Mouse (Mus musculus) neural tube, embryonic 14.5 days (tissue): Measurements from ENCODE around the gene Kcnk4. TPM values are rescaled to one million over a fixed set of nuclear protein-coding genes. Genes with fewer than 3 reads are reported as not detected.
A peak's percentile ranks its signal among the peaks of the same experiment; 100 is the strongest.

Source experiments
- ATAC-seq: fragments of 200-750 bp; cut with Nextera tagmentation; 2 replicates; pipeline ENCODE4 v1.8.0; 2017; ENCODE audit warnings: low read depth, mild to moderate bottlenecking, moderate TSS enrichment, moderate library complexity
- H3K27ac ChIP-seq: fragments of 300-500 bp; sonication (generic); 2 replicates; pipeline ENCODE4 v1.5.1; 2014; ENCODE audit warnings: low read depth, mild to moderate bottlenecking, control low read depth, low read length, moderate library complexity, mixed read lengths
- H3K27me3 ChIP-seq: fragments of 300-500 bp; sonication (generic); 2 replicates; pipeline ENCODE4 v1.6.1; 2014; ENCODE audit warnings: low read length; ENCODE audit not compliant: control insufficient read depth, insufficient read depth
- H3K36me3 ChIP-seq: fragments of 300-500 bp; sonication (generic); 2 replicates; pipeline ENCODE4 v1.6.1; 2014; ENCODE audit warnings: low read length, mixed read lengths; ENCODE audit not compliant: control insufficient read depth, insufficient read depth
- H3K4me1 ChIP-seq: fragments of 300-500 bp; sonication (generic); 2 replicates; pipeline ENCODE4 v1.6.1; 2014; ENCODE audit warnings: low read length; ENCODE audit not compliant: control insufficient read depth, insufficient read depth
- H3K4me2 ChIP-seq: fragments of 300-500 bp; sonication (generic); 2 replicates; pipeline ENCODE4 v1.6.1; 2014; ENCODE audit warnings: mild to moderate bottlenecking, low read depth, low read length, control low read depth
- H3K4me3 ChIP-seq: fragments of 300-500 bp; sonication (generic); 2 replicates; pipeline ENCODE4 v1.5.1; 2014; ENCODE audit warnings: low read depth, low read length, control low read depth, mixed read lengths
- H3K9ac ChIP-seq: fragments of 300-500 bp; sonication (generic); replicated peaks from 2 replicates; pipeline ENCODE4 v1.6.1; 2014; ENCODE audit warnings: low read depth, mild to moderate bottlenecking, control low read depth, low read length, mixed read lengths
- H3K9me3 ChIP-seq: fragments of 300-500 bp; sonication (generic); 2 replicates; pipeline ENCODE4 v1.6.1; 2016; ENCODE audit warnings: low read length; ENCODE audit not compliant: control insufficient read depth
- WGBS: fragments of 180-500 bp; shearing (Covaris S2); extraction: QIAGEN DNeasy Blood & Tissue Kit; methylation state at CpG from one replicate; pipeline ENCODE4 v1.1.7; 2014; 5-methylcytosine and 5-hydroxymethylcytosine counted together
- polyA plus RNA-seq: library from polyadenylated mRNA; unstranded; fragments of >200 nt; fragmentation: Nextera tagmentation; extraction: Ambion mirVana; gene quantifications from 2 replicates; pipeline ENCODE4 v1.2.1, GENCODE M21; 2014

Gene Kcnk4
- polyA plus RNA-seq, 1 experiment from 2014 or later, result 9.9 TPM

DNA sequence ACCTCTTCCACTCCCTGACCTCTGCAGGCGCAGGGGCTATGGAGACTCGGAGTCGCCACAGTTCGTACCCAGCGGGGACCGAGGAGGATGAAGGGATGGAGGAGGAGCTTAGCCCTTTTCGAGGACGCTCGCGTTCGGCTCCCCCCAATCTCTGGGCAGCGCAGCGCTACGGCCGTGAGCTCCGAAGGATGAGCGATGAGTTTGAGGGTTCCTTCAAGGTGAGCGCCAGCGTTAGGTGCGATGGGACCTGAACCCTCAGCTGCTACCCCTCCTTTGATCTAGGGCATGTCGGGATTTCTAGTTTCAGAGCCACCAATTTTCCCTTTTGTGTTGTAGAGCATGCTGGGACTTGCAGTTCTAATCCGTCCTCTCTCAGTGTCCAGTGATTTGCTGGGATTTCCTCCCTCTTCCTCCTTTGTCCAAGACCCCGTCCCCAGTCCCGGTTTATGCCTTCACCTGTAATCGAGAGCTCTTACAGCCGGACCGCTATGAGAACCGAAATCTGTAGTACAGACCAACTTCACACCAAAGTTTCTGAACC lies 16.4 kb upstream of the Kcnk4 start:
- peak; percentile 44 for ATAC-seq
- Histone ChIP-seq H3K9me3 (no peaks in the 10 kb centered on the region), H3K27ac (peak overlapping the region; percentile 88), H3K27me3 (no peaks in the 10 kb centered on the region), H3K4me1 (peaks cover 10% of the 10 kb centered on the region; the same call in 1 of the 2 replicates), H3K9ac (peak overlapping the region; percentile 72), H3K4me3 (peak overlapping the region; percentile 43), H3K36me3 (peaks cover 4% of the 10 kb centered on the region; the same call in 1 of the 2 replicates), H3K4me2 (peak overlapping the region; percentile 97)
- WGBS, result under 1% methylated on average over 28 of the region's 28 CpGs

DNA sequence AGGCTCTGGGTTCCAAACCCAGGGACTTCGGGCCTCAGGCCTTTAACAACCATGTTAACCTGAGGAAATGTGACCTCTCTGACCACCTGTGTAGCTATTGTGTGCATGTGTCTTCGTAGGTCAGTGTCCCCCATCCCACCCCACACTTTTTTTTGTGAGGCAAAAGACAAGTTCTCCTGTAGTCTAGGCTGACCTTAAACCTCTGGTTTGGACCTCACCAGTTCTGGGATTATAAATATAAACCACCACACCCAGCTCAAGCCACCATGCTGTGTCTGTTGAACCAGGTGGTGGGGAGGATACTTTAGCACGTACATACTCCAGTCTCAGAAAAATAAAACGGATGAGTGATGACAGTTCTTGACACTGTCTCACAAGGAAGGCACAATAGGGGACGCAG lies 15.6 kb upstream of the Kcnk4 start:
- Histone ChIP-seq H3K27ac (peak overlapping the region; percentile 88; the same call in 1 of the 2 replicates), H3K4me1 (peaks cover 10% of the 10 kb centered on the region; the same call in 1 of the 2 replicates), H3K4me2 (peak overlapping the region; percentile 97), H3K36me3 (no peaks in the 10 kb centered on the region), H3K27me3 (no peaks in the 10 kb centered on the region), H3K9me3 (no peaks in the 10 kb centered on the region), H3K9ac (peak overlapping the region; percentile 72), H3K4me3 (peak overlapping the region; percentile 43)
- 42% methylated on average over 5 of the region's 5 CpGs for WGBS
- ATAC-seq, result no peak

DNA sequence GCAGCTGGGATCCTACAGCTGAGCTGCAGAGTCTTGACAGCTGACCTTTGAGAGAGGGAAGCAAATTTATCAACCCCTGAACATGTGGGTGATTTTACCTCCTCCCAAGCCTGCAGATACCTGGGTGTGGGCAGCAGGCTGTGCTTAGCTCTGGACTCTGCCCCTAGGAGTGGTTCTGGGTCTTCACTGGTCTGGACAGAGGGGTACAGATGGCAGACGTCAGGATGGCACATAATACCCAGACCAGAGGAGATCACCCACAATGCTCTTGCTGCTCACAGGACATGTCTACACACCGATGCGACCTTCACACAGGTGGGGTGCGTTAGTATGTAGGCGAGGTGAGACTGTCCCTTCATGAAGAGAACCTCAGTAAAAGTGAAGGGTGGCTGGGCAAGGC lies 15.2 kb upstream of the Kcnk4 start:
- no peaks in the 10 kb centered on the region for H3K27me3 ChIP-seq
- 95% methylated on average over 5 of the region's 5 CpGs for WGBS
- H3K4me2 ChIP-seq, result no peak overlapping the region
- no peak overlapping the region for H3K9ac ChIP-seq
- no peaks in the 10 kb centered on the region for H3K9me3 ChIP-seq
- H3K36me3 ChIP-seq, result no peaks in the 10 kb centered on the region
- no peak overlapping the region for H3K4me3 ChIP-seq
- no peak overlapping the region for H3K27ac ChIP-seq
- H3K4me1 ChIP-seq, result peaks cover 10% of the 10 kb centered on the region; the same call in 1 of the 2 replicates
- ATAC-seq, result no peak

DNA sequence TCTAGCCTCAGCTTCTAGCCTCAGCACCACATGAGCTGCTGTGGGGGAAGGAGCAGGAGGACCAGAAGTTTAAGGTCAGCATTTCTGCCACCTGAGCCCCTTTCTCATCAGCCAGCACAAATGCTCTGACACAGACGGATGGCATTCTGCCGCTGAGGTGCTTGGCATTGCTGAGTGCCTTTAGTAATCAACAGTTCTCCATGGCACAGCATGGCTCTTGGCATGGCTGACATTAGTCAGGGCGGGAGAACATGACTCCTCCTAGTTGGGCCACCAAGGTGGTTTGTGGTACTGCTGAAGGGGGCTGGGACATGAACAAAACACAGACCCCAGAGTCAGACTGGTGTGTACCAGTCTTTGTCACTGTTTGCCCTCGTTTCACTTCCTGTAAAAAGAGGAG lies 13.9 kb upstream of the Kcnk4 start:
- no peak for ATAC-seq
- no peak overlapping the region for H3K4me2 ChIP-seq
- 68% methylated on average over 4 of the region's 4 CpGs for WGBS

DNA sequence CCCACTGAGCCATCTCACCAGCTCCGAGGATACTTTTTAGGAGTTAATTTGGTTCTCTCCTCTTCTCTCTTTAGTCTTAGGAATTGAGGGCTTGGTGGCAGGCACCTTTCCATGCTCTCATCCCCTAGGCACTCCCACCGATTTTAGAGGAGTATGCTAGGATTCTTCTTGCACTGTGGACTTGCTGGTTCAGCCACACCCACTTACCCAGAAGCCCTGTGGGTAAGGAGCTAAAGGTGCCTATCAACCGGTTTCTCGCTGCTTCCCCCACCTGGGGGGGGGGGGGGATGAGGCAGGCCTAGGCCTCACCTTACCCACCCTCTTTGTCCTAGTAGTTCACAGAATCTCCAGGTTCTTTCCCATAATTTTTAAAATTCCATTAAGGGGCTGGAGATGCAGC lies 13.4 kb upstream of the Kcnk4 start:
- Histone ChIP-seq H3K4me1 (peaks cover 11% of the 10 kb centered on the region; the same call in 1 of the 2 replicates), H3K36me3 (no peaks in the 10 kb centered on the region), H3K4me3 (no peak overlapping the region), H3K27ac (no peak overlapping the region), H3K27me3 (no peaks in the 10 kb centered on the region), H3K4me2 (no peak overlapping the region), H3K9me3 (no peaks in the 10 kb centered on the region), H3K9ac (no peak overlapping the region)
- 55% methylated on average over 4 of the region's 4 CpGs for WGBS
- ATAC-seq, result no peak

More for the DNA sequence above, 13.9 kb upstream of the Kcnk4 start:
- H3K27ac ChIP-seq, result no peak overlapping the region
- H3K27me3 ChIP-seq, result no peaks in the 10 kb centered on the region
- no peaks in the 10 kb centered on the region for H3K36me3 ChIP-seq
- H3K9me3 ChIP-seq, result no peaks in the 10 kb centered on the region
- peaks cover 10% of the 10 kb centered on the region; the same call in 1 of the 2 replicates for H3K4me1 ChIP-seq
- no peak overlapping the region for H3K9ac ChIP-seq
- no peak overlapping the region for H3K4me3 ChIP-seq

DNA sequence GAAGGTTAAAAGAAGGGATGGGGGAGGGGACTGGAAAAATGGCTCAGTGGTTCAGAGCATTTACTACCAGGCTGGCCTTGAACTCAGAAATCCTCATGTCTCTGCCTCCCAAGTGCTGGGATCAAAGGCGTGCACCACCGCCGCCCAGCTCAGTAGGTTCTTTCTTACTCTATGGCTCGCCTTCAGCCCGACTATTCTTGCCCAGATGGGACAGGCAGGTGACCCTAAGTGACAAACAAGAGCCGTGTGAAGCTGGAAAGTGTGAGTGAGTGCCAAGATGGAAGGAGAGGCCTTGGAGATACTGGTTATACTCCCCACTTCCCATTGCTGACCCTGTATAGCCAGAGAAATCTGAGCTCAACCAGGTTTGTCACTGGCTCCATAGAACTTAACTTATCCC lies 9.4 kb upstream of the Kcnk4 start:
- Histone ChIP-seq H3K4me2 (no peak overlapping the region), H3K9me3 (no peaks in the 10 kb centered on the region), H3K27ac (no peak overlapping the region), H3K4me1 (peaks cover 19% of the 10 kb centered on the region), H3K9ac (no peak overlapping the region), H3K36me3 (no peaks in the 10 kb centered on the region), H3K4me3 (no peak overlapping the region), H3K27me3 (no peaks in the 10 kb centered on the region)
- WGBS, result 93% methylated on average over 6 of the region's 6 CpGs
- no peak for ATAC-seq

DNA sequence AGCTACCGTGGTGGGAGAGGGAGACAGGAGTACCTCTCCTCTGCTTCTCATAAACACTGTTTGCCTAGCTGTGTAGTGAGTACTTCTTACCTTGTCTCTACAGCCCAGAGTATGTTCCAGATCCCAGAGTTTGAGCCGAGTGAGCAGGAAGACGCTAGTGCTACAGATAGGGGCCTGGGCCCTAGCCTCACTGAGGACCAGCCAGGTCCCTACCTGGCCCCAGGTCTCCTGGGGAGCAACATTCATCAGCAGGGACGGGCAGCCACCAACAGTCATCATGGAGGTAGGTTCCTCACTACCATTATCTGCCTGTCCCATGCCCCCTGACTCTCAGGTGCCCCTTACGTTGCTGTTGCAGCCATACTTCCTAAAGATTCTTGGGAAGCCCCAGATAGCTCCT lies 8.4 kb upstream of the Kcnk4 start:
- Histone ChIP-seq H3K9ac (peak overlapping the region; percentile 82), H3K36me3 (no peaks in the 10 kb centered on the region), H3K9me3 (no peaks in the 10 kb centered on the region), H3K4me1 (peaks cover 22% of the 10 kb centered on the region), H3K27me3 (no peaks in the 10 kb centered on the region), H3K27ac (peak overlapping the region; percentile 94), H3K4me3 (peak overlapping the region; percentile 85), H3K4me2 (peak overlapping the region; percentile 100)
- ATAC-seq, result 0 out of 2 replicates have a peak, but pooled peaks have one; percentile 1
- 23% methylated on average over 5 of the region's 5 CpGs for WGBS

DNA sequence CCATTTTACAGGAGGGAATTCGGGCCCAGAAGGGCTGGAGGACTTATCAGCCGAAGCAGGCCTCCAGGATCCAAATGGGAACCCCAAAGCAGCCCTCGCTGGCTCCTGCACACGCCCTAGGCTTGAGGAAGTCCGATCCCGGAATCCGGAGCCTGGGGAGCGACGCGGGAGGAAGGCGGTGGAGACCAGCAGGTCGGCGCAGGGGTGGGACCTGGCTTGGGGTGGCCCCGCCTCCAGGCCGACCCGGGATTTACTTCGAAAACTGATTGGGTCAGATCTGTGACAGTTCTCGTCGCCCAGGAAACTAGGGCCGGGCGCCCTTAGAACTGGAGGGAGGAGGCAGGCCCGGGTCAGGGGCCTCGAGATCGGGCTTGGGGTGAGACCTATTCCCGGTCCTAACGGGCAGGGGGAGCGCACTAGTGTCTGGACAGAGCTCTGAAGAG lies 8.0 kb upstream of the Kcnk4 start, which contains the start of gene Gpr137:
Gene Gpr137 (minus strand): TSS at position 232 of the 443 bp plus-strand sequence.
- WGBS, result under 1% methylated on average over 27 of the region's 27 CpGs
- Histone ChIP-seq H3K4me1 (peaks cover 22% of the 10 kb centered on the region), H3K4me3 (peak within 1 kb of the TSS; percentile 85)

DNA sequence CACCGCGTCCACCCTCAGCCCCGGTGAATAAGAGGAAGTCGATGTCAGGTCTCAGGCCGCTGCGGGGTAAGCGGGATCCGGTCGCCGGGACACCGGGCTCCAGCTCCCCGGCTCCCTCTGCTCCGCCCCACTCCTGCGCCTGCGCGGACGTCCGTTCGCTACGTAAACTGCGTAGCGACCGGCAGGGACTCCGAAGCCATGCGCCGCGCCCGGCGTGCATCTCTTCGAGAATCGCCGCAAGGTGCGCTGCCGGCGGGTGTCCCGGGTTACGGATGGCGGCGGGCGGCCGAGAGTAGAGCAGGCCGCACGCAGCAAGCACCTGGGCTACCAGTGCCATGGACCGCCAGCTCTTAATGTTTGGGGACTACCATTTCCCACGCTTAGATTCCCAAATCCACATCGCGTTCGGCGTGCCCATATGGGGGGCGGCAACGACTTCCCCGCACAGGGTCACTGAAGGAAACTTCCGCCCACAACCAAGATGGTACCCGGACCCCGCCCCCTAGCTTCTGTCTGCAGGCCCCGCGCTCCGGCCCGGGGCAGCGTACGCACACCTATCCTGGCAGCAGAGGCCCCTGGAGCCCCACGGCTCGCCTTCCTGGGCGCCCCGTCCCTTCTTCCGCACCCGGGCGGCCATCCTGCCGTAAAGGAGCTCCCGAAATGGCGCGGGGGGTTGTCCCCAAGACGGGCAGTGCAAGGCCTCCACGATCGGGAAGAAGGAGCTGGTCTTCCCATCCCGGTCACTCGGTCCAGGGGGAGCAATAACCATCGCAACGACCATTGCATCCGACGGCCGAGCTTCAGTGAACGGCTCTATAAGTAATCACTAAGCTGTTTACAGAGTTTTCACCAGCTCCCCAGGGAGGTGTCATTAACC lies 7.3 kb upstream of the Kcnk4 start, which contains the start of gene Bad:
Gene Bad (plus strand): TSS at position 490 of the 877 bp plus-strand sequence.
- H3K27ac ChIP-seq, result peak within 1 kb of the TSS; percentile 94
- peak within 1 kb of the TSS; percentile 82 for H3K9ac ChIP-seq
- H3K4me2 ChIP-seq, result peak within 1 kb of the TSS; percentile 100
- no peaks in the 10 kb centered on the region for H3K36me3 ChIP-seq
- H3K27me3 ChIP-seq, result no peaks in the 10 kb centered on the region
- ATAC-seq, result peak; percentile 82
- H3K9me3 ChIP-seq, result no peaks in the 10 kb centered on the region
- peaks cover 22% of the 10 kb centered on the region for H3K4me1 ChIP-seq
- H3K4me3 ChIP-seq, result peak within 1 kb of the TSS; percentile 85
- WGBS, result under 1% methylated on average over 82 of the region's 83 CpGs

More for the DNA sequence above, 8.0 kb upstream of the Kcnk4 start, which contains the start of gene Gpr137:
- Histone ChIP-seq H3K27ac (peak within 1 kb of the TSS; percentile 94), H3K4me2 (peak within 1 kb of the TSS; percentile 100), H3K9ac (peak within 1 kb of the TSS; percentile 82), H3K9me3 (no peaks in the 10 kb centered on the region), H3K27me3 (no peaks in the 10 kb centered on the region), H3K36me3 (no peaks in the 10 kb centered on the region)
- peak; percentile 83 for ATAC-seq
